Mouse (Mus musculus): ENCODE measurements around the gene Nap1l4.

Gene Nap1l4

GRCm38 (mm10) chr7:143514416-143514768 lies 34.5 kb downstream of the Nap1l4 start:
- no peak for DNase-seq (ENCODE audit: low spot score)

- no peak for DNase-seq (ENCODE audit: low spot score)
Measured at GRCm38 (mm10) chr7:143513763-143514415, 35.0 kb downstream of the Nap1l4 start.

DNA sequence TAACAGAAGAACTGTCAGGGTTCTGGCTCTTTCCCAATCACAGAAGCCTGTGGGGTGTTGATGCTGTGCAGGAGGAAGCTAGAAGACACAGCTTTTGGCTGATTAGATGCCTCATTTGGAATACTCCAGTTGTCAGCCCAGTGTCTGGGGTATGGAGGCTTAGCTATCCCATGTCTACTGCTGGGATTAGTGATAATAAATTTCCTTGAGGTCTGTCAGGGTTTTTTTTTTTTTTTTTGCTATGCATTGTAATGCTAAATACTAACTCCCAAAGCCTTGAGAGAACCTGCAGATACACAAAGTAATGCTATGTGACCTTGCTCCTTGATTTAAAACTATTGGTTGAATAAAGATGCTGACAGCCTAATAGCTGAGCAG lies 37.6 kb downstream of the Nap1l4 start:
- DNase-seq (ENCODE audit: low spot score), result no peak

DNA sequence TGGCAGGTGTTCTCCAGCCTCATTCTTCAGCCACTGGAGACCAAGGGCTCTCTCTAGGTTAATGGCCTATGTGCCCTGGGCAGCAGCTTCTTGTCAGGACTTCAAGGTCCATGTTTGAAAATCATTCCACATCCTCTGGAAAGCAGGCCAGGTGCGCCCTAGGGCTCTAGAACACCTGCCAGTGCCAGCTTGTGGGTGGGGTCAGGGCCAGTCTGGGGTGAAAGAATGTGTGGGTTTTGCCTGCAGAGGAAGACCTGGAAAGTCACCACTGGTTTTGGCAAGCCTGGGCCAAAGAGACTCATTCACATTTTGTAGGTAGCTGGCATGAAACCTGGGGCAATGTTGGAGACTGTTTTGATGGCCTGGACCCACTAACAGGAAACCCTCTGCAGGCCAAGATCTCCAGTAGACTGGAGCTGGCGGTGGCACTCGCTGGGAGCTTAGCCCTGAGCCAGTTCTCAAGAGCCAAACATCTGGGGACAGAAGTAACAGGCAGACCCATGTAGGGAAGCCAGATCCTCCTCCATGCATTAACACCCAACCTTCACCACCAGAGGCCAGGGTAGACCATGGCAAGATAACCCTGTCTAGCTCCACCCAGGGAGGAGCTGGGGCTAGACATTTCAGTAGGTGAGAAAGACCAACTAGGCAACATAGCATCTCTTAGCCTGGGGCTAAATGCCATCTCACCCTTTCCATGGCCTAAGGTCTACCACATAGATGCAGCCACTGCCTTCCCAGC lies 38.1 kb downstream of the Nap1l4 start:
- DNase-seq (ENCODE audit: low spot score), result no peak

DNA sequence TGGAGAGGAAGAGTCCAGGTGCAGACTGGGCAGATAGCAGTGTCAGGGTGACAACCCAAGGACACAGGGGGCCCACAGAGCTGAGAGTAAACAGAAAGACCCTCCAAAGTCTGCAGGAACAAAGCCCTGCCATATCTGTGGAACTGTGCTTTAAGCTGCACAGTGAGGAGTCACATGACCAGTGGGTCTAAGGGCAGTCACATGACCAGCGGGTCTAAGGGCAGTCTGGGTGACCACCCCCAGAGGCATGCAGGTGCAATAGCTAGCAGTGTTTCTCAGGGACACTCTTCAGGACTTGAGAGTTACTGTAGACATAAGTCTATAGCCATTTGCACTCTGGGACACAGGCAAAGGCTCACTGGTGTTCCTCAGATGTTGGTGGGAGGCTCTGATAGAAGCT lies 39.3 kb downstream of the Nap1l4 start:
- DNase-seq (ENCODE audit: low spot score), result no peak

DNA sequence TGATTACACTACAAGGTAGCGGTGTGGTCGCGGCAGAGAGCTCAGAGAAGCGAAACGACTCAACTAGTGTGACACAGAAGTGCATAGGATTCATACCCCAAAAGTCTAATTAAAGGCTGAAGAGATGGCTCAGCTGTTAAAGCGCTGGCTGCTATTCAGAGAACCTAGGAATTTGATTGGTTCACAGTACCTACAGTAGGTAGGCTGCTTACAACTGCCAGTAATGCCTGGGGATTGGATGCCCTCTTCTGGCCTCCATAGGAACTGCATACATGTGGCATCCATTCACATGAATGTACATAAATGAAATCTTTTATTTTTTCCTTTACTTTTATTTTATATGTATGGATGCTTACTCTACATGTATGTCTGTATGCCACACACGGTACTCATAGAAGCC lies 42.2 kb downstream of the Nap1l4 start:
- peak; percentile 51 for DNase-seq (ENCODE audit: low spot score)

- no peak for DNase-seq (ENCODE audit: low spot score)
Measured at GRCm38 (mm10) chr7:143506271-143506670, 42.6 kb downstream of the Nap1l4 start.

DNA sequence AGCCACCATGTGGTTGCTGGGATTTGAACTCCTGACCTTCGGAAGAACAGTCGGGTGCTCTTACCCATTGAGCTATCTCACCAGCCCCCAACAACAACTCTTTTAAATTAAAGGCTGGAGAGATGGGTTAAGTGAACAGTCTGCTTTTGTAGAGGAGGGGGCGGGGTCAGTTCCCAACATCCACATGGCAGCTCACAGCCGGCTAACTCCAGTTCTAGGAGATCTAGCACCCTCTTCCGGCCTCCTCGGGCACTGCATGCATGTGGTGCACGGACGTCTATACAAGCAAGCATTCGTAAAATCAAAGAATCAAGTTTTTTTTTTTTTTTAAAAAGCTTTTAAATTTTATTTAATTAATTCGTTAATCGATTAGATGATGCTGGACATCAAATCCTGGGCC lies 43.1 kb downstream of the Nap1l4 start:
- peak; percentile 72 for DNase-seq (ENCODE audit: low spot score)

DNA sequence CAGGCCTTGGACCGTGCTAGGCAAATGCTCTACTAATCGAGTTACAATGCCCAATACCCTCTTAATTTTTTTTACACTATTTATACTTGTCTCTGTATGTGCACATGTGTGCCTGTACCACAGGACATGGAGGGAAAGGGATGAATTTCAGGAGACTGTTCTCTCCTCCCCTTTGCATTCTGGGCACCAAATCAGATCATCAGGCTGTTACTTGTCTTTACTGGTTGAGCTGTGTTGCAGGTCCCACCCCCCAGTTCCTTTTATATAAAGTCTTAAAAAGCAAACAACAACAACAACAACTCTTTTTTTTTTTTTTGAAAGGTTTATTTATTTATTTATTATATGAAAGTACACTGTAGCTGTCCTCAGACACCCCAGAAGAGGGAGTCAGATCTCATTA lies 43.5 kb downstream of the Nap1l4 start:
- no peak for DNase-seq (ENCODE audit: low spot score)

DNA sequence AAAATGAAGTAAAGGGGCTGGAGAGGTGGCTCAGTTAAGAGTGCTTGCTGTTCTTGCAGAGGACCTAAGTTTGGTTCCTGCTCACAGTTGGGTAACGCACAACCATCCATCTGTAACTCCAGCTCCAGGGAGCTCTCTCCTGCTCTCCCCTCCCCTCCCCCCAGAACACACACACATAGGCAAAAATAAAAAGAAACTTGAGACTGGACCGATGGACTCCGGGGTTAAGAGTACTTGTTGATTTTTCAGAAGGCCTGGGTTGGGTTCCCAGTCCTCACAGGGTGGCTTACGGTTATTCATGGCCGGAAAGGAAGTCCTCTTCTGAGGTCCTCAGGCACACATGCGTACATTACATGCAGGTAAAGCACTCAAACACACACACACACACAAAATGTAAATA lies 45.0 kb downstream of the Nap1l4 start:
- no peak for DNase-seq (ENCODE audit: low spot score)

GRCm38 (mm10) chr7:143502418-143503200 lies 46.3 kb downstream of the Nap1l4 start, which contains the start of gene Phlda2:
Gene Phlda2, minus strand, starts transcription at chr7:143503150.
- no peak for DNase-seq (ENCODE audit: low spot score)

DNA sequence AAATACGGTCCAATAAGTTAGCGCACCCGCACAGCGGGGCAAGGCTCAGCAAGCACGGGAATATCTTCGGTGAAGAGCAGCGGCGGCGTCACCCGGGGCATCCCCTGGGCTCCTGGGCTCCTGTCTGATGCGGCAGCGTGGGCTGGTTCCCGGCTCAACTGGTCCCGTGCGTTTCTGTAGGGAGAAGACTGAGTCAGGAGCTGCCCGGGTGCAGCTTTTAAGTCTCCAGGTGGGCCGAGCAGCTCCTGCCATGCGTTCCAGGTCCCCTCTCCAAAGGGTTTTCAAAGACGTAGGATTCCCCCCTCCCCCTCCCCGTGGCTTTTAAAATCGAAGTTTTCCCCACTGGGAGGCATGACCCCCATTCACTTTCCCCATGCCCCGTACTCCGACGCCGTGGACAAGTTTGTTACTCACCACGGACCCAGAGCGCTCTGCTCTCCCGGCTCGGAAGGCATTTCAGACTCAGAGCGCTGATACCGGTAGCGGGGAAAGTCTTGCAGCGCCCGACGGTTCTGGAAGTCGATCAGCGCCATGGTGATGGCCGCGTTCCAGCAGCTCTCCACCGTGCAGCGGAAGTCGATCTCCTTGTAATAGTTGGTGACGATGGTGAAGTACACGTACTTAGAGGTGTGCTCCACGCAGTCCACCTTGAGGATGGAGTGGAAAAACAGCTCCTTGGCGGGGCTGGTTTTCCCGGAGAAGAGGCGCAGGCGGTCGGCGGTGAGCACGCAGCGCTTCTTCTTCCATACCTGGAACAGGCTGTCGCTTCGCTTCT lies 47.1 kb downstream of the Nap1l4 start:
- peak; percentile 49 for DNase-seq (ENCODE audit: low spot score)

GRCm38 (mm10) chr7:143500912-143501311 lies 48.0 kb downstream of the Nap1l4 start:
- no peak for DNase-seq (ENCODE audit: low spot score)

- no peak for DNase-seq (ENCODE audit: low spot score)
Measured at GRCm38 (mm10) chr7:143498584-143498983, 50.3 kb downstream of the Nap1l4 start.

- no peak for DNase-seq (ENCODE audit: low spot score)
Measured at GRCm38 (mm10) chr7:143495104-143495961, 53.6 kb downstream of the Nap1l4 start.

DNA sequence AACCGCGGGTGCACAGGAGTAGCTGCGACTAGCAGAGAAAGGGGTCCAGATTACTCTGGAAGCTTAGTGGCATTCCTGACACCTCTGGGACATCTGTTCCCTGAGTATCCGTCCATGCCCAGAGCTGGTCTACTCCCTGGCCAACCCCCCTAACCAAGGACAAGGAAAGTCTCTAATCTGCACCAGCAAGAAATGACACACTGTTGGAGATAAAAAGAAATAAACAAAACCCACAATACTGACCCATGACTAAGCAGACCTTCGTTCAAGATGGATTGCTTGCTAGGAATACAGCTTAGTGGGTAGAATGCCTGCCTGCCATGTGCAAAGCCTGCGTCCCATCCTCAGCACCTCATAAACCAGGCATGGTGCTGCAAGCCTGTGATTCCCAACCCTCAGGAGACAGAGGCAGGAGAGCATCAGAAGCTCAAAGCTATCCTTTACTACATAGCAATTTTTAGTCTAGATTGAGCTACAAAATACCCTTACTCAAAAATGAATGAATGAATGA lies 55.2 kb downstream of the Nap1l4 start:
- no peak for DNase-seq (ENCODE audit: low spot score)

DNA sequence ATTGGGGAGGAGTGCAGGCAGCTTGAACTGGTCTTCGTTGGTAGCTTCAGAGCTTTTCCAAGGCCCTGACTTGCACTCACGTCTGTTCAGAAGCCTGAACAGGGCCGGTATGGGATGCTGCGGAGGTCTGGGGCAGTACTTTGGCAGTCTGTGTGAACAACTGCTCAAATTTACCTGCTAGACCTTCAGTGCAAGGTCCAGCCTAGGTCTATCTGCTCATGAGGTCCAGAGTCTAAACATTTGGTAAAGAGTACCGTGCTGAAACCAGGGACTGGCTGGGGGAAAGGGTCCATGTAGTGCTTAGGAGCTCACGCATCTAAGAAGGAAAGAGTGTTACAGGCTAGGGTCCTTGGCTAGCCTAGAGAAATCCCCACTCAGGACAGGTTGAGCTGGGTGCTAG lies 59.2 kb downstream of the Nap1l4 start:
- no peak for DNase-seq (ENCODE audit: low spot score)

- no peak for DNase-seq (ENCODE audit: low spot score)
Measured at GRCm38 (mm10) chr7:143482541-143482940, 66.4 kb downstream of the Nap1l4 start.

GRCm38 (mm10) chr7:143481806-143482387 lies 67.0 kb downstream of the Nap1l4 start:
- no peak for DNase-seq (ENCODE audit: low spot score)

- peak; percentile 47 for DNase-seq (ENCODE audit: low spot score)
Measured at GRCm38 (mm10) chr7:143480498-143480897, 68.4 kb downstream of the Nap1l4 start.

- no peak for DNase-seq (ENCODE audit: low spot score)
Measured at GRCm38 (mm10) chr7:143477800-143478199, 71.1 kb downstream of the Nap1l4 start.
